Mouse (Mus musculus) lung, adult 2 months (tissue): ENCODE measurements around the gene Azgp1.

Source experiments
- CTCF ChIP-seq: fragments of 200-500 bp; IDR thresholded peaks from 2 replicates; pipeline ENCODE4 v1.5.1; 2011; ENCODE audit warnings: mild to moderate bottlenecking, low read length, control low read depth; ENCODE audit not compliant: insufficient read depth
- POLR2A ChIP-seq: fragments of 200-500 bp; IDR thresholded peaks from 2 replicates; pipeline ENCODE4 v1.6.1; 2011; ENCODE audit warnings: low read depth, mild to moderate bottlenecking, control low read depth, low read length, borderline replicate concordance; ENCODE audit errors: extremely low read depth

- no peak for TF ChIP-seq CTCF
- no peak for TF ChIP-seq POLR2A
Observed at GRCm38 (mm10) chr5:137962945-137963344, 18.4 kb upstream of the Azgp1 start, which contains the start of gene Gjc3.
